Mouse (Mus musculus) naive thymus-derived CD4-positive, alpha-beta T cell, adult 2 months (primary cell): ENCODE measurements around the gene Anks1b.
"Not testable (repeated sequence)": the region's sequence is repeated elsewhere in the genome, so short reads cannot be mapped to it uniquely, and the experiment has no call there.

Experiments used
- DNase-seq: peaks from one replicate; pipeline ENCODE4 v3.0.0-alpha.2; 2011; ENCODE audit warnings: low read depth

Anks1b gene

DNA sequence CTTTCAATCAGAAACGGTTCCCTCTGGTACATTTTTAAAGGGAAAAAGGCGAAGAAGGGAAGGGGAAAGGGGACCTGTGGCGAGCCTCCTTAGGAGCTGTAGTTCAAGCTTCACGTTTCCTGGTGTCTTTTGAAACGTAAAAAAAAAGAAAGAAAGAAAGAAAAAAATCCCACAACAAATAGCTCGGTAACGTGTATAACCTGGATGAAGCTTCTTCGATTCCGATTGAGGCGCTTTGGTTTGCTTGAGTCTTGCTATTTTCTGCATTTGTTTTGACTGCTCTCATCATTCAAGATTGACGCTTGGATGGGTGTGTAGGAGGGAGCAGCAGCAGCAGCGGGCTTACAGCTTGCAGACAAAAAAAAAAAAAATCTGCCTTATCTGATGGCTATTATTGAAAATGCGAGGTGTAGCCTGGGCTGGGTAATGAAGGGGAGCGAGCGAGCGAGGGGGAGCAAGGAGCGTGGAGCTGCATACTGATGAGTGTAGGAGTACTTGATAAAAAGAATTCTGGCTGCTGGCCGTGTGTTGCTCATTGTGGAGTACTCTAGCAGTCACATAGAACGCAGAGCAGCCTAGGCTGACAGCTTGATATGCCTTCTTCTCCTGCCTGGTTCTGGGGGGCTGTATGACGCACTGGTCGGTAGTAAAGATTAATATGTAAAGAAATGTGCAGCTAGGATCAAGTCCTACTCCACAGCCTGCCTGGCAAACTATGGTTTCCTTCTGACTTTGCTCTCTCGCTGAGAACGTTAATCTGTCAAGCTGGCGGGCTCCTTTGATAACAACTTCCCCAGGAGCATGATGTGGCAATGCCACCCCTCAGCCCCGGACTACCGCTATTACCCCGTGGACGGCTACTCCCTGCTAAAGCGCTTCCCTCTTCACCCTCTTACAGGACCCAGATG, 703.1 kb downstream of the Anks1b start:
- DNase-seq, result no peak

DNA sequence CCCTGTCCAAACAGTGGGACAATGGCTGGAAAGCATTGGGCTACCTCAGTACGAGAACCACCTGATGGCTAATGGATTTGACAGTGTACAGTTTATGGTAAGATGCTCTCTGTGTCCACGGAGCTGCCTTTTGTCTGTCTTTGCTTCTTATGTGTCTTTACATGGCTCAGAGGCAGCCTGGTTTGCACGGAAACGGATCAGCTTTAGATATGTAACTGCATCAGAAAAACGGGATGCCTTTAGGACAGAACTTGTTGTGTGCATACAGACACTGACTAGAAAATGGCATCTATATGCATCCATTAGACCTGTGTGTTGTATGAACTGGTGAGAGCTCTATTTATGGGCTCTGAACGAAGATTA, 703.8 kb downstream of the Anks1b start:
- DNase-seq, result no peak

DNA sequence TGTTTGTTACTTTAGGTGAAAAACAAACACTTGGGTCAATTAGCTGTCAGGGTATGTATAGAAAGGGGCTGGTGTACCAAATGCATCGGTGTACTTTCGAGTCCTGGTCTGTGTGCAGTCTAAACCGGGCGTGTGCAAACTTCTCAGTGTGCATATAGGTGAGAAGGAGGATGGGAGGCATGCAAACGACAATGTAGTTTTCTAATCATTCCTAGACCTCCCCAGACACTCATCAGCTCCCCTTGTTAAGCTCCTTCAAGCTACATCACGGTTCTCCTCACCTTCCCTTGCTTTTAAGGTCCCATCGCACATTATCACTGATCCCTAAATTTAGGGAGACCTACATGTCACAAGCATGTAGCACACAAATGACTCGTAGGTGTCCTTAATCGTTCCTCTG, 704.5 kb downstream of the Anks1b start:
- no peak for DNase-seq

DNA sequence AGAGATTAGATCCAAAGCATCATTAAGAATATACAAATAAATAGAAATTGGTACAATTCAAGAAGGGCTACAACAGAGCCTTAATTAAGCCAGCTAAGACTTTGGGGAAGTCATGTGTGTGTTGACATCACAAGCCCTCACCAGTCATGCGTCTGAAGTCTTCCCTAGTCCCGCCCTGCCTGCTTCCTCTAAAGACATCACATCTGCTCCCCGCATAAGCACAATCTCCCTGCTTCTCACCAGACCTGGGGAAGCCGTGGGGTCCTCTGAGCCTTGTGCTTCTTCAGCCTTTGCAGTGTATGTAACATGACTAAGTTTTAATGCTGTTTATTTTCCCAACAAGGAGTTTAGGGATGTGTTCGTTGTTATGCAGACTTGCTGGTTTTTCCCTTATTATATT, 706.7 kb downstream of the Anks1b start:
- no peak for DNase-seq

DNA sequence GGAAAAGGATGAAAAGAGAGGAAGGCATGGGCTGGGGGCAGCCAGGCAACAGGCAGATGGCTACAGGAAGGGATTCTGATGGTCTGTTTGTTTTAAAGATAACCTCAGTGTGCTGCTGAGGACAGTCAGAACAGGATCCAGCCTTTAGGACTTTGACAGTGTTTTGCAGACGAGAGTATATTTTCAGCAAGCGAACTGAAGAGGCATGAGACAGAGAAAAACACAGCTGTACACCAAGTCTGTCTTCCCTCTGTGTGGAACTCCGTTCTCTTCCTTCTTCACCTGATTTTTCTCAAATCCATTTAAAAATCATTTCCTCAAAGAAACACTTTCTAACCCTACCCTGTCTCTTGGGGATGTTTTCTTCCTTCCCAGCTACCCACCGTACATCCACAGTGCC, 710.7 kb downstream of the Anks1b start:
- no peak for DNase-seq

DNA sequence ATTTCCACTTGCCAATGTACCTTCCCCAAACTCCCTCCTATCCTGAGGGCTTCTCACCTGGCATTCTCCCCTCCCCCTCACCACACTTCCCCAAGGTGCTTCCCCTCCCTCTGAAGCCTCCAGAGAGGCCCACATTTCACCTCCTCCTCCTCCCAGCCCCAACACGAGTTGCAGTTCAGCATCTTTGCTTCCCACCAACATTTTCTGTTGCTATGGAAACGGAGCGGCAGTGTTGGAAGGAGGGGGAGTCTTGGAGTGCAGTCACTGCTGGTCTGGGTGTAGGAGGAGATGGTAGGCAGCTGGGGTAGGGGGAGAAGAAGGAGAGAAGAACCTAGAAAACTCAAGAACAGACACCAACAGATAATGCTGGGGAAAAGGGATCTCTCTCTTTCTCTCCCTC, 722.8 kb downstream of the Anks1b start:
- DNase-seq, result no peak

DNA sequence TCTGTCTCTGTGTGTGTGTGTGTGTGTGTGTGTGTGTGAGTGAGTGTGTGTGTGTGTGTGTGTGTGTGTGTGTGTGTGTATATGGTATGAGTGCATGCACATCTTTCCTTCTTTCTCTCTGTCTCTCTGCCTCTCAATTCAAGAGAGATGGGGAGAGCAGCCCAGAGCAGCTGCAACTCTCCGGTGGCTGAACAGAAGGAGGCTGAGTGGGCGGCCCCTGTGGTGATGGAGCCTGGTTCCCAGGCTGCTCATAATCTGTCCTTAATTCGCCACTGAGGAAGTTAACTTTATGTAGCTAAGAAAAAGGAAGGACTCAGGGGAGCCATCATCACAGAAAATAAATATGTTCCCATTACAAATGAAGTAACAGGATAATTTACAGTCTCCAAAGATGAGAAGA, 723.3 kb downstream of the Anks1b start:
- no peak for DNase-seq

DNA sequence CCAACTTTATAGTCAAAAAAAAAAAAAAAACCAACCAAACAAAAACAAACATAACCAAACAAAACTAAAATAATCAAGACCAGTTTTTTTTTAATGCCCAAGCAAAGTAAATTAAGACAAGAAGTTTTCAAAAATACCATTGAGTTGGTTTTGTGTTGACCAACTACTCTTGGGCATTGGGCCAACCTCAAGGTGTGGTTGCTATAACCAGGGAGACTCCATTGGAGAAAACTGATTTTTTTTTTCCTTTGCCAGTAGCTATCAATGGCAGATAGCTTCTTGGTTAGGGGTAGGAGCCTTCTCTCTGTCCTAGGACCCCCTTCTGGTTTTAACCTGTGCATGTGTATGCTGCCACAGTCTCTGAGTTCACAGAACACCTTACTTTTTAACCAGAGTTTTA, 725.8 kb downstream of the Anks1b start:
- DNase-seq, result no peak

DNA sequence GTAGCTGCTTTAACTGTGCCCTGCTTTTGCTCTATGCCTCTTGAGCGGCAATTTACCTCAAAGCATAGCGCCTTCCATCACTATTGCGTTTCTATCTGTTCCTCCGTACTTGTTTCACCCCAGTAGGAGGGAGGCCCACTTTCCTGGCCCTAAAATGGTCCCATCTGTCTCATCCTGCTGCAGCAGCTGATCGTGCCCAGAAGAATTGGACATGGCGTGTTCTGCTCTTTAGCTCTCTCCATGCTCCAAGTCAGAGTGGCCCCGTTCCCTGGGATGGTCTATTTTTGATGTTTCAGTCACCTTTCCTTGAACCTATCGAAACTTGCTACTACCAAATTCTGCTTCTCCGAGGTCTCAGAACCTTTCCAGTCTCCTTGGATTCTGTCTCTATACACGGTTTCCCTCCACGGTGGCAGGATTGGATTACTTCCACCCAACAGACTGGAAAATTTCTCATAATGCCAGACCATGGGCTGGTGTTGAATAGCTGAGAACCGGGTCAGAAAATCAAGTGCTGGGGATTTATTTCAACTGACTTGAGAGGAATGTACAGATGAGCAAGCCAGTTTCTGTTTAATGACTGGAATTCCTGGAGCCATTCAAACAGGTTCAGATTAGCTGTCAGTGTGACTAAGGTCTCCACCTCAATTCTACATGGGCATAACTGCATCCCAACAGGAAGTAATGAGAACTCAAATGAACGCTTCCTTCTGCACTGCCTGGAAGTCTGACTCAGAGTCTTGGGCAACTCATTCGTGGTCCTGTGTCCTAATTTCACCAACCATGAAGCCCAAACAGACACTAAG, 726.6 kb downstream of the Anks1b start:
- no peak for DNase-seq

DNA sequence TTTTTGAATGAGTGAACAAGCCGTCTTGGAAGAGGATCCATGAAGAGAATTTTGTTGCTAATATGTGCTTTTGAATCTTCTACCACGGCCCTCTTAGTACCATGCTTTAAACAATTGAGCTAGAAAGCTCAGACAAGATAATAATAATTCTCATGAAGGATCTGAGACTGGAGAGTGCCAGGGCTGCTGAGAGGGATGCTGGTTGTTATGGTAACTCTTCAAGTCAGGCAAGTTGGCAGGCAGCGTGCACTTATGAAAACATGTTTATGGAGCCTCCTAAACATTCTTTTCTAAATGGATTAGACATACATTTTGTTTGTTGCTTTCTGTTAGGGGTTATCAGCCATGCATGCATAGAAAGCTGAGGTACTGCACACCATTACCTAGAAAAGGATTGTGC, 734.3 kb downstream of the Anks1b start:
- DNase-seq, result no peak

DNA sequence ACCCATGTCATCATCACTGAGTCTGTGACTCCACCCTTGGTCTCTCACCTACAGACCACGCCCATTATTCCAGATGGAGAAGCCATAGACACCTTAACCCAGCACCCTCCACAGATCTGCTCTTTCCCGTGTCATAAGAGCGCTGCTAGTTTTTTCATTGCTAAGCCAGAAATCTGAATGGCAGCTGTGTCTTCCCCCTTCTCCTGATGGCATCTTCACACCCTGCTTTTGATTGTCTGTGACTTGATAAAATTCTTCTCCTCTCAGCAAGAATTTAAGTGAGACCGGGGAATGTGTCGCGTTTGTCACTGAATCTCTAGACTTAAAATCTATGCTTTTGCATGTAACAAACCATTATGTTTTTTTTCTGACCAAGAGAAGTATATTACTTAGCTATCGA, 736.1 kb downstream of the Anks1b start:
- DNase-seq, result no peak

DNA sequence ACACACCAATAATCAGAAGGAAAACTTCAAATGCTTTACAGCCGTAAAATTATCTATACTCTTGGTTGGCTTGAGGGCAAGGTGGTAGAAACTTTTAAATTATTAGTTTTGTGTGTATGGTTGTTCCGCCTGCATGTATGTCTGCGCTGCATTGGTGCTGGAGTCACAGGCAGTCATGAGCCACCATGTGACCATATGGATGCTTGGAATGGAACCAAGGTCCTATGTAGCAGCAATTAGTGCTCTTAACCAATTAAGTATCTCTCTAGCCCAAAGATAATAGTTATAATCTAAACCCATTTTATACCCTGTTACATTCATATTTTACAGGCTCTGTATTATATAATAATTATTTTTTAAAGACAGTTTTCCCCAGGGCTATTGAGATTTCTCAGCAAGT, 739.7 kb downstream of the Anks1b start:
- no peak for DNase-seq

DNA sequence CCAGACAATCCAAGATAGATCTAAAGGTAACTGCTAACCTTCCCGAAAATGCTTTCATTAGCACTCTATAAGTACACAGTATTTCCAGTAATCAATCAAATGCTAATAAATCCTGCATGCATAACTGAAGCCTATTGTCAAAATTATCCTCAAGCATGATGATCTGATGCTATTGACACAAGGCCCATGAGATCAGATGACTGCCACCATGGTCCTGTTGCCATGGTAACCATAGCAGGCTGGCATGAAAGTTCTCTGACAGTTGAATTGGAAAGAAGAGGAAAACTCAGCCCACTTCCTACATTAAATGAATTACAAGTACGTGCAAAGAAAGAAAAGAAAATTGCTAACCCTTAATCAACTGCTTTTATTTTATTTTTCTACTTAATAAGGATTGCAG, 741.9 kb downstream of the Anks1b start:
- DNase-seq, result no peak

DNA sequence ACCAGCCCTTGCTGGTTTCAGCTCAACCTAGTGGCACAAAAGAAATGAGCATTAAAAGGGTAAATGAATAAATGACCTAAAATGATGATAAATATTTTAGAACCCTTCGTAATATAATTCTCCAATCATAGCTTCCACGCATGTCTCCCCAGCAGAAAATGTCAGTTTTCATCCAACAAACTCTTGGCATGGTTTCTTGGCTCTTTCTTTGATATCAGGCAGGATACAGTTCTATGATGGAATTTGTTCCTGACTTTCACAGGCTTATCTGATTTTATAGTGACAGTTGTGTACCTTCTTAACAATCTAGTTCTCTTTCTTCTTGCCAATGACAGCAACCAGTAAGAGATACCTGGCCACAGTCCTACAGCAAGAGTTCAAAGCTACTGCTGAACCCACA, 743.3 kb downstream of the Anks1b start:
- no peak for DNase-seq

DNA sequence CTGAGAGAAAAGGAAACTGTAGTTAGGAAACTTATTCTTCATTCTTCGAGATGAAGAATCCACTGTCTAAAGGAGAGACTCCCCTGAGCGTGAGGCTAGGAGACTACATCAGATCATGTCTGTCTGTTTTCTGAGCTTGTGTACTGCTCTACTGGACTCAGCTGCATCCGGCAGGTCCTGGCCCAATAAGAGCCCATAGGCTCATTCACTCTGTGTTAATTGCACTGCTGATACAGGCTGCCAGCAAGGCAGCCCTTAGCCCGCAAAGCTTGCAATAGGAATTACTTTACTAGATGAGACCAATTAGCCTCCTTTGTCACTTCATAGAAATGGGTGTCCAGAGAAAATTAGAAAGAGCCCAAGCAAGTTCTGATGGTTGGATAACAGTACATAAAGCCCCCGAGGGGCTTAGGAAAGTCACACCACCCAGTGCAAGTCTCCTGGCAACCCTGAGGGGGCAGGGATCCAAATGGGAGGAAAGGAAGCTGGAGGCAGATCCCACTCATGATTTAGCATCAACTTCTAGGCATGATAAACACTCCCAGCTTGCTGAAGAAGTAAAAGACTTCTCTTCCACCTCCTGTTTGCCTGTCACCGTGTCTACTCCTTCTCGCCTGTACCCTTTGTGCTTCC, 744.5 kb downstream of the Anks1b start:
- no peak for DNase-seq

DNA sequence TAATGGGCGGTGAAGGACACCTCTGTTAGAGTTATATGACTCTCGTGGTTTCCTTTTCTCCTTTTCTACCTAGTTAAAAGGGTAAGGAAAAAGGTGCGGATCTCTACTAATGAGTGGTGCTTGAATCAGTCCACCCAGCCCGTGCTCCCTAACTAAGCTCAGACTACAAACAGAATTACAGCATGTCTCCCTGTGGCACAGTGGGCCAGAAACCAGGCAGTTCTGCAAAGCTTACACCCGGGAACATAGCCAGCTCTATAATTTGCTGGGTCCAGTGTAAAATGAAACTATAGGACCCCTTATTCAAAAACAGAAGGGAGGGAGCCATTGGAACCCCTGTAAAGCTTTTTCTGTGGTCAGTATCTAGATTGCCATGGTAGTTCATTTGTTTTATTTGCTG, 754.2 kb downstream of the Anks1b start:
- DNase-seq, result no peak

DNA sequence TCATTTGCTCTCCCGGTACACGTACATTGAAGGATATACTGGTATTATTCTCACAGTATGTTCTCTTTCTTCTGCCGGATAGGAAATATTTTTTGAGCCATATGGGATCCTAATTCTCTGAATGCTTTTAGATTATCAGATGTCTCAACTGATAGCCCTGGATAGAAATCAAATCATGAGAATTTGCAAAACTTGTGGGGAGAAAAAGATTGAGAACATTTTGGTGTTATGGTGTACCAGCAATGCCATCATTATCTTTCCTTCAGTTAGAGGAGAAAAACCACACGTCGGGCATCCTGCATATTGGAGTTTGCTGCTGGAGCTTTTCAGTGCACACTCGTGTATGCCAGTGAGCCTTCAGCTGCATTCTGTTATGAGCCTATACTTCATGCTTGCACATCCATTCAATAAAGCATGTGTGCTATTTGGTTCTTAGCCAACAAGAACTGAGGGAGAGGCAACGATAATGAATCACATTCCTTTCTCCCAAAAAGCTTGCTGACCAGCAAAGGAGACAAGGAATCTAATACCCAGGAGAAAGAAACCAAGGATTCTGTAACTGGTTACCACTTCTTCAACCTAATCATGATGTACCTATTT, 756.9 kb downstream of the Anks1b start:
- DNase-seq, result no peak

DNA sequence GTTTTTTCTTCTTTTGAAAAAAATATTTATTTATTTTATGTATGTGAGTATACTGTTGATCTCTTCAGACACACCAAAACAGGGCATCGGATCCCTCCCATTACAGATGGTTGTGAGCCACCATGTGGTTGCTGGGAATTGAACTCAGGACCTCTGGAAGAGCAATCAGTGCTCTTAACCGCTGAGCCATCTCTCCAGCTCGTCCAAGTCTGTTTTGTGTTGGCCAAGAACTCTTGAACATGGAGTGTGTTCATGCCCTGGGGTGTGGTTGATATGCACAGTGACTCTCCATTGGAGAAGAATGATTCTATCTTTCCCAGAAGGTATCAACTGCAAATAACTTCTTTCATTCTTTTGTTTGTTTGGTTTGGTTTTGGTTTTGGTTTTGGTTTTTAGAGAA, 757.5 kb downstream of the Anks1b start:
- DNase-seq, result not testable (repeated sequence)

DNA sequence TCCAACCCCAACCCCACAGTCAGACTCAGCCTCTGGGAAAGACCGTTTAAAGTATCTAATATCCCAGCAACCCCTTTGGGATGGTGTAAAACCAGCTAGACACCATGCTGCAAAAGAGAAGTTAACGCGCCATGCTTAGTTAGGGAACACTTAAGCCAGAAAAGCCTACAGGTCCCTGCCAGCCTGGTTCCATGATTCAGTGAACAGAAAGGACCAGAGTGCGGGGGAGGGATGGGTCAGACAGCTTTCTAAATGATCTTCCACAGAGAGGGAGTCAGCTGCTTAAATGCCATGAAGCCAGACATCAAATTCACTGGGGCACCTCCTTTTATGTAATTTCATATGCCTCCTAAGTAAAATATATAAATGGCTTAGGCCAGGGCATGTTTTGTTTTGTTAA, 764.0 kb downstream of the Anks1b start:
- DNase-seq, result no peak

DNA sequence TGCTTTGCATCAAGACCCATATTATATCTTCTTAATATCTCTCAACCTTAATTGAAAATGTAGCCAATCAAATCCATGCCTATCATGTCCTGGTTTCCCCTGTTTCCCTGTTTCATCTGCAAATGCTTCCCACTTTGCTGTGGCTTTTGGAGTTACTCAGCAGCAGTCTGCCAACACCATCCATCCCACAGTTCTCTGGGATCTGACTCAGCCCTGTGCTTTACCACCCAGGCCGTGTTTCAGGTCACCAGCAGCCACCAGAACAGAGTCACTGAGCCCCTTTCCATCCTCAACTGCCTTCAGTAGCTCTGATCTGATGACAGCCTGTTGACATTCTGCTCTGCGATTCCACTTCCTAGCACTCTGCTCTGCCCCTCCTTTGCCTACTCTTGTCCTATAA, 776.4 kb downstream of the Anks1b start:
- no peak for DNase-seq

DNA sequence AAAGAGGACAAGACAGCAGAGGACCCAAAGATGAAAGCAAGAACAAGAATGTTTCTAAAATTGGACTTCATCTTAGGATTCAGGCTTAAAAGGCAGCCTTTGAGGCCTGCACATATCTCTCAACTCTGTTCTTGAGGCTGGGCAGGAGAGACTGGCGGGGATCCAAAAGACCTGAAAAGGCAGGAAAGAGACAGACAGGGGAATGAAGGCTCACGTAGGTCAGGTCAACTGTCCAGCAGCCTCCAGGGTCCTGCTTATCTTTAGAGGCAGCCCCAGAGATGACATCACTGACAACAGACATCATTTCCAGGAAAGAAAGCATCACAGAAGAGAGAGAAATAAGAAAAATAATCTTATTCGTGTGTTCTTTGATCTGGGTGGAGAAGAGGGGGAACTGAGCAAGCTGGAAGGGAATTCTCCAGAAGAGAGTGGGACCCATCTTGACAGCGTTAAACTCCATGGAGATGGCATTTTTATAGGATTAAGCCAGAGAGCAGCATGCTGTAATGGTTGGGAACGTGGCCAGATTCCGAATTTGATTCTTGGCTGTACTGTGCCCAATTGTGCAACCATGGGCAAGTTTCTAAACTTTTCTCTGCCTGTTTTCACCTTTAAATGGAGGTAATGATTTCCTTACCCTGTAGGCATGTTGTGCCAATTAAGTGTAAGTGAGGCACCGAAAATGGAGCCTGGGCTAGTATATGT, 784.3 kb downstream of the Anks1b start:
- DNase-seq, result no peak

DNA sequence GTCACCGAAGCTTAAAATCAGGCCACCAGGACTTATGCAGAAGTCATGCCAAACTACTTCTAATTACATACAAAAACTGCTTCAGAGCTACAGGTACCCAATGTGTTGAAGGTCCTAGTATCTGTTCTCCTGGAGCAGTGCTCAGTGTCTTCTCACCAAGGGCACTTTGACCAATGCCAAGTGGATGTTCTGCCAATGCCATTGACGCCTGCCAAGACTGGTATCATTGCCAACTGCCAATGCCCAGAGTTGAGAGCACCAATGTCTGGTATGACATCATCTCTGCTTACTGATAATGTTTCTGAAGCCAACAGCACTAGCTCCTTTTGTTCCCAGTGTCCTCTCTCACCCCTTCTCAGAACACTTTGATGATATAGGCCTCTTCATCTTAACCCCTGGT, 793.4 kb downstream of the Anks1b start:
- no peak for DNase-seq
